Mouse (Mus musculus): ENCODE measurements around the gene Ddx47. TPM values are rescaled to one million over a fixed set of nuclear protein-coding genes. Genes with fewer than 3 reads are reported as not detected.

Gene Ddx47
- total and polyA plus RNA-seq, 3 experiments, result 102 to 117 TPM; not detected in 1

DNA sequence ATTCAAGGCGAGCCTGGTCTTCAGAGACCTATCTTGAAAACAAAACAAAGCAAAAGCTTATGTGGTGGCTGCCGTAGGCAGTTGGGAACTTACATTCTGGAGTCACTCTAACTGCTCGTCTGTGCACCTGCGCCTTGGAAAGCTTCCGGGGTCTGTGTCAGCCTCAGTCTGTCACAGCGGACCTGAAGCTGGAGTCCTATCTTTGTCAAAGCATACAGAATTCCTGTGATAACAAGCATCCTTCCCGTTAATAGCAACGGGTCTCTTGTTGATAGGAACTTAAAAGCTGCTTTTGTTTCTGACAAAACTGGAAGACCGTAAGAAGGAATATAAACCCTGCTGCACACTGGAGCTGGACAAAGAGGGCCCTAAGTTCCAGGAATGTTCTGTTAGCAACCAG lies 23.0 kb upstream of the Ddx47 start:
- no peak overlapping the region for H3K27ac ChIP-seq (ENCODE audit: control insufficient read depth, low read depth, low read length)
- no peaks in the 10 kb centered on the region; the same call in 1 of the 2 replicates for H3K79me2 ChIP-seq (ENCODE audit: control insufficient read depth, insufficient read depth, low read length, poor library complexity)
- no peak overlapping the region for H3K9ac ChIP-seq (ENCODE audit: control insufficient read depth, low read depth, low read length, poor library complexity, severe bottlenecking)

DNA sequence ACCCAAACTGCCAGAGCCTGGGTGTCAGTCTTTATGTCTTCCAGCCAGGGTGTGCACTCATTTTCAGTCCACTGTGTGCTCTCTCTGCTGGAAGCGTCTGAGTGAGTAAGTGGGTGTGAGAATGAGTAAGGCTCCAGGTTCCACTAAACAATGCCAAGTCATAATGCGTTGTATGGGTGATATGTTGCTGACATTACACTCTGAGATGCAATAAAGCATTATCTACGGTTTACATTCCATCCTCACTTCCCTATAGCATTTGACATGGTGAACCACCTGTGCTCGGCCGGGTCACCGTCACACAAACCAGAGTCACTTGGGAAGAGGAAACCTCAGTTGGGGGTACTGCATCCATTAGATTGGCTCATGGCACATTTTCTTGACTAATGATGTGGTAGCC lies 20.7 kb upstream of the Ddx47 start:
- Histone ChIP-seq H3K79me2 (ENCODE audit: control insufficient read depth, insufficient read depth, low read length, poor library complexity) (no peaks in the 10 kb centered on the region), H3K9me3 (replicated peaks; ENCODE audit: insufficient read depth, low read length) (no peaks in the 10 kb centered on the region), H3K36me3 (ENCODE audit: control insufficient read depth in 1 of 2, insufficient read depth in 2 of 2, low read length in 2 of 2) (no peaks in the 10 kb centered on the region), H3K27ac (ENCODE audit: control insufficient read depth, low read depth, low read length) (no peak overlapping the region), H3K27me3 (ENCODE audit: control insufficient read depth in 1 of 2, insufficient read depth in 2 of 2, low read length in 2 of 2) (no peaks in the 10 kb centered on the region), H3K9ac (ENCODE audit: control insufficient read depth, low read depth, low read length, poor library complexity, severe bottlenecking) (no peak overlapping the region), H3K4me3 (ENCODE audit: control insufficient read depth in 1 of 2, insufficient read depth in 1 of 2, low read depth in 2 of 2, low read length in 2 of 2) (no peak overlapping the region), H3K4me1 (ENCODE audit: control insufficient read depth in 1 of 2, insufficient read depth in 2 of 2, low read length in 2 of 2) (peaks cover 2 to 18% of the 10 kb centered on the region in 2 experiments; a peak in 3 of 4 replicates)
- peak; percentile 53 for DNase-seq (ENCODE audit: low read depth, low spot score)
- TF ChIP-seq MYC (IDR thresholded peaks at IDR 0.05; ENCODE audit: low read depth, low read length) (no peak), ZNF384 (IDR thresholded peaks at IDR 0.05; ENCODE audit: low read depth, low read length) (no peak), ETS1 (IDR thresholded peaks at IDR 0.05; ENCODE audit: low read depth, low read length) (peak; percentile 51), GATA1 (IDR thresholded peaks at IDR 0.05; ENCODE audit: low read depth, low read length) (peak; percentile 20; the same call in 1 of the 2 replicates), TCF12 (IDR thresholded peaks at IDR 0.05; ENCODE audit: low read depth, low read length) (peak; percentile 75), EP300 (IDR thresholded peaks at IDR 0.05; ENCODE audit: low read depth in 1 of 2, low read length in 2 of 2) (peak in 1 of 2 experiments; percentile 65; a peak in 2 of 4 replicates), MAFK (IDR thresholded peaks at IDR 0.05; ENCODE audit: borderline replicate concordance, low read depth, low read length) (no peak)

More for the DNA sequence above, 23.0 kb upstream of the Ddx47 start:
- DNase-seq (ENCODE audit: low read depth, low spot score), result peak; percentile 53
- H3K4me1 ChIP-seq (ENCODE audit: control insufficient read depth in 1 of 2, insufficient read depth in 2 of 2, low read length in 2 of 2), result peaks cover 5 to 27% of the 10 kb centered on the region in 2 experiments
- TF ChIP-seq MYC (IDR thresholded peaks at IDR 0.05; ENCODE audit: low read depth, low read length) (no peak), TBP (IDR thresholded peaks at IDR 0.05; ENCODE audit: low read depth, low read length) (no peak), E2F4 (IDR thresholded peaks at IDR 0.05; ENCODE audit: borderline replicate concordance, low read depth, low read length) (no peak), NELFE (IDR thresholded peaks at IDR 0.05; ENCODE audit: low read depth, low read length) (no peak), HCFC1 (IDR thresholded peaks at IDR 0.05; ENCODE audit: low read depth, low read length) (no peak), CHD1 (IDR thresholded peaks at IDR 0.05; ENCODE audit: low read depth, low read length) (no peak), MXI1 (IDR thresholded peaks at IDR 0.05; ENCODE audit: low read depth, low read length) (no peak), BHLHE40 (IDR thresholded peaks at IDR 0.05; ENCODE audit: borderline replicate concordance, low read depth, low read length) (no peak), POLR2AphosphoS5 (IDR thresholded peaks at IDR 0.05; ENCODE audit: borderline replicate concordance, low read depth, low read length) (no peak), USF2 (IDR thresholded peaks at IDR 0.05; ENCODE audit: borderline replicate concordance in 1 of 2, insufficient read depth in 1 of 2, low read depth in 1 of 2, low read length in 2 of 2) (no peak), MEF2A (IDR thresholded peaks at IDR 0.05; ENCODE audit: extremely low read depth, insufficient replicate concordance, low read depth, low read length, poor library complexity, severe bottlenecking) (no peak), TAL1 (IDR thresholded peaks at IDR 0.05; ENCODE audit: low read length) (no peak), EP300 (IDR thresholded peaks at IDR 0.05; ENCODE audit: low read depth in 1 of 2, low read length in 2 of 2) (peak in 1 of 2 experiments; percentile 59; a peak in 2 of 4 replicates), UBTF (IDR thresholded peaks at IDR 0.05; ENCODE audit: borderline replicate concordance, insufficient read depth, low read depth, low read length) (no peak), MAX (IDR thresholded peaks at IDR 0.05; ENCODE audit: low read length) (no peak), TCF12 (IDR thresholded peaks at IDR 0.05; ENCODE audit: low read depth, low read length) (peak; percentile 66), SMC3 (IDR thresholded peaks at IDR 0.05; ENCODE audit: low read depth, low read length) (no peak), ZMIZ1 (IDR thresholded peaks at IDR 0.05; ENCODE audit: low read depth, low read length) (no peak), CHD2 (IDR thresholded peaks at IDR 0.05; ENCODE audit: low read length) (no peak), KAT2A (conservative IDR thresholded peaks at IDR 0.05; ENCODE audit: low read depth, low read length) (no peak), GABPA (IDR thresholded peaks at IDR 0.05; ENCODE audit: low read depth, low read length) (no peak), RAD21 (IDR thresholded peaks at IDR 0.05; ENCODE audit: low read depth, low read length) (no peak), GATA1 (IDR thresholded peaks at IDR 0.05; ENCODE audit: low read depth, low read length) (0 out of 2 replicates have a peak, but pooled peaks have one; percentile 21), POLR2A (IDR thresholded peaks at IDR 0.05; ENCODE audit: control insufficient read depth in 1 of 2, insufficient read depth in 1 of 2, low read depth in 1 of 2, low read length in 2 of 2, poor library complexity in 1 of 2) (no peak), ETS1 (IDR thresholded peaks at IDR 0.05; ENCODE audit: low read depth, low read length) (peak; percentile 33; the same call in 1 of the 2 replicates)
- H3K9me3 ChIP-seq (replicated peaks; ENCODE audit: insufficient read depth, low read length), result no peaks in the 10 kb centered on the region
- no peak overlapping the region for H3K4me3 ChIP-seq (ENCODE audit: control insufficient read depth in 1 of 2, insufficient read depth in 1 of 2, low read depth in 2 of 2, low read length in 2 of 2)
- H3K27me3 ChIP-seq (ENCODE audit: control insufficient read depth in 1 of 2, insufficient read depth in 2 of 2, low read length in 2 of 2), result no peaks in the 10 kb centered on the region
- peaks cover 0 to 7% of the 10 kb centered on the region in 2 experiments; a peak in 2 of 4 replicates for H3K36me3 ChIP-seq (ENCODE audit: control insufficient read depth in 1 of 2, insufficient read depth in 2 of 2, low read length in 2 of 2)
